Mouse (Mus musculus) embryonic facial prominence, embryonic 11.5 days (tissue): ENCODE results near the gene Ado. TPM values are rescaled to one million over a fixed set of nuclear protein-coding genes. Genes with fewer than 3 reads are reported as not detected.

Experiments used
- ATAC-seq: fragments of 200-750 bp; cut with Nextera tagmentation; replicated peaks from 2 replicates; pipeline ENCODE4 v1.8.0; 2017; ENCODE audit warnings: low read depth; ENCODE audit not compliant: insufficient number of reproducible peaks, low FRiP score, low TSS enrichment
- DNase-seq: peaks from one replicate; pipeline ENCODE4 v3.0.0-alpha.2; 2015; ENCODE audit warnings: low spot score
- H3K27ac ChIP-seq: fragments of 300-500 bp; sonication (generic); replicated peaks from 2 replicates; pipeline ENCODE4 v1.5.1; 2014; ENCODE audit warnings: mild to moderate bottlenecking, low read depth, low read length, control low read depth
- H3K27me3 ChIP-seq: fragments of 300-500 bp; sonication (generic); 2 replicates; pipeline ENCODE4 v1.6.1; 2014; ENCODE audit warnings: mild to moderate bottlenecking, low read length, moderate library complexity, mixed read lengths; ENCODE audit not compliant: control insufficient read depth, insufficient read depth
- H3K36me3 ChIP-seq: fragments of 300-500 bp; sonication (generic); replicated peaks from 2 replicates; pipeline ENCODE4 v1.6.1; 2014; ENCODE audit warnings: low read depth, mild to moderate bottlenecking, low read length, moderate library complexity, mixed read lengths; ENCODE audit not compliant: control insufficient read depth, insufficient read depth
- H3K4me1 ChIP-seq: fragments of 300-500 bp; sonication (generic); 2 replicates; pipeline ENCODE4 v1.6.1; 2014; ENCODE audit warnings: low read length, mixed read lengths; ENCODE audit not compliant: control insufficient read depth, insufficient read depth
- H3K4me2 ChIP-seq: fragments of 300-500 bp; sonication (generic); 2 replicates; pipeline ENCODE4 v1.6.1; 2014; ENCODE audit warnings: low read depth, mild to moderate bottlenecking, control low read depth, low read length, moderate library complexity
- H3K4me3 ChIP-seq: fragments of 300-500 bp; sonication (generic); 2 replicates; pipeline ENCODE4 v1.5.1; 2014; ENCODE audit warnings: low read depth, low read length, control low read depth
- H3K9ac ChIP-seq: fragments of 300-500 bp; sonication (generic); replicated peaks from 2 replicates; pipeline ENCODE4 v1.6.1; 2014; ENCODE audit warnings: mild to moderate bottlenecking, control low read depth, low read length
- H3K9me3 ChIP-seq: fragments of 300-500 bp; sonication (generic); replicated peaks from 2 replicates; pipeline ENCODE4 v1.6.1; 2016; ENCODE audit warnings: mild to moderate bottlenecking, low read length, inconsistent platforms, mixed read lengths; ENCODE audit not compliant: control insufficient read depth
- WGBS: fragments of 180-500 bp; shearing (Covaris S2); extraction: QIAGEN DNeasy Blood & Tissue Kit; methylation state at CpG from one replicate; pipeline ENCODE4 v1.1.7; 2014; 5-methylcytosine and 5-hydroxymethylcytosine counted together
- polyA plus RNA-seq: library from polyadenylated mRNA; unstranded; fragments of >200 nt; fragmentation: Nextera tagmentation; extraction: Ambion mirVana; gene quantifications from 2 replicates; pipeline ENCODE4 v1.2.1, GENCODE M21; 2014

The Ado gene
- polyA plus RNA-seq, 1 experiment from 2014 or later: 107 TPM

DNA sequence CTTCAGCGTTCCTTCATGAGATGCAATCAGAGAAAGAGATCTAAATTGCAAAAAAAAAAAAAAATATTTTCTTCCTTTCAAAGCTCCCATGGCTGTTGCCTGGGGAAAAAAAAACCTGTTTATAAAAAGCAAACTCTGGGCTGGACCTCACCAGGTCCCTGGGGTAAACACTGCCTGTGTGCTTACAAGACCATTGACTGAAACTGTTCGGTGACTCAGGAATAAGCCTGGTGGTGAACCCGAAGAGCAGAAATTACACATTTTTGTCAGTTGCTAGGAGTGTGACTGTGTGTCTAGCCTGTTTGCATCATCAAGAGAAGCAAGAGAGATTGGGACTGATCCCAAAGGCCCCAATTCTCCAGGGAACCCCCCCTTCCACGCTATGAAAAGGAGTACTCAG is 19.0 kb downstream of the Ado start:
- ATAC-seq: no peak
- no peak for DNase-seq

DNA sequence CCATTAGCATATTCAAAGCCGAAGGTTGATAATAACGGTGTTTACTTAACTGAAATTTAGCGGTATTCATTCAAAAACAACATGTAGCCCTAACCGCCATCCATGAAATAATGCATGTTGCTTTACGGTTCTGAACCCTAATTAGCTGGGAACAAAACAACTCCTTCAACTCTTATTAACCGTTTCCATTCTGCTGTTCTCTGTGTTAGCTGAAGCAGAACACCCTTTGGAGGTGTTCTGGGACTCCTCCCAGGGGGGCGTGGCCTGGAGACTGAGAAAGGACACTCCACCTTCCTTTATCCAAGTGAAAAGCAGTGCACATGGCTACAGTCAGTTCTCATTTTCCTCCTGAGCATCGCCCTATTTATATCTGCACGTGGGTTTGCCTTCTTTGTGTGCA is 22.3 kb downstream of the Ado start:
- ATAC-seq (no peak), DNase-seq (no peak)
- Histone ChIP-seq H3K27ac (no peak overlapping the region), H3K9ac (no peak overlapping the region), H3K4me2 (no peak overlapping the region), H3K4me3 (no peak overlapping the region), H3K9me3 (no peaks in the 10 kb centered on the region), H3K27me3 (no peaks in the 10 kb centered on the region), H3K4me1 (no peaks in the 10 kb centered on the region), H3K36me3 (no peaks in the 10 kb centered on the region)
- 72% methylated on average over 9 of the region's 9 CpGs for WGBS

More for the DNA sequence above, 19.0 kb downstream of the Ado start:
- Histone ChIP-seq H3K4me2 (no peak overlapping the region), H3K27me3 (peaks cover 17% of the 10 kb centered on the region), H3K4me3 (no peak overlapping the region), H3K36me3 (no peaks in the 10 kb centered on the region), H3K4me1 (no peaks in the 10 kb centered on the region), H3K9me3 (no peaks in the 10 kb centered on the region), H3K9ac (no peak overlapping the region), H3K27ac (no peak overlapping the region)
- 72% methylated on average over 4 of the region's 4 CpGs for WGBS

DNA sequence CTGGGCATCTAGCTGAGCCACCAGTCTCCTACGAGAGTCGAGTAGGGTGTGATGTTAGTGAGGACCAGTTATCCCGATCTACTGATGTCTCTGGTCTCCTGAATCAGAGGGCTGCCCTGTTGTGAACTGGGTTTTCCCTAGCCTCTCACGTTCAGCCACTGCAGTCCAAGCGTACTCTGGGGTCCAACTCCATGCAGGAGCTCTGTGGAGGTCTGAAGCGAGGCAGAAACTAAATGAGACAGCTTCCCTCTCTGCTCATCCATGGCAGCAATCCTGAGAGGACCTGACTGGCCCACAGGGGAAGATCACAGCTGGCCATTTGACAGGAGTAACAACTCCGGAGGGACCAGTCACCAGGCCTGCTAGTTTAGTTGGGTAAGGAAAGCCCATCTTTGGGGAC is 24.1 kb downstream of the Ado start:
- no peak for ATAC-seq
- H3K9ac ChIP-seq: no peak overlapping the region
- no peaks in the 10 kb centered on the region for H3K36me3 ChIP-seq
- no peaks in the 10 kb centered on the region for H3K27me3 ChIP-seq
- DNase-seq: no peak
- no peaks in the 10 kb centered on the region for H3K9me3 ChIP-seq
- no peak overlapping the region for H3K4me2 ChIP-seq
- H3K27ac ChIP-seq: no peak overlapping the region
- H3K4me1 ChIP-seq: no peaks in the 10 kb centered on the region
- no peak overlapping the region for H3K4me3 ChIP-seq
- WGBS: 84% methylated on average over 7 of the region's 7 CpGs

DNA sequence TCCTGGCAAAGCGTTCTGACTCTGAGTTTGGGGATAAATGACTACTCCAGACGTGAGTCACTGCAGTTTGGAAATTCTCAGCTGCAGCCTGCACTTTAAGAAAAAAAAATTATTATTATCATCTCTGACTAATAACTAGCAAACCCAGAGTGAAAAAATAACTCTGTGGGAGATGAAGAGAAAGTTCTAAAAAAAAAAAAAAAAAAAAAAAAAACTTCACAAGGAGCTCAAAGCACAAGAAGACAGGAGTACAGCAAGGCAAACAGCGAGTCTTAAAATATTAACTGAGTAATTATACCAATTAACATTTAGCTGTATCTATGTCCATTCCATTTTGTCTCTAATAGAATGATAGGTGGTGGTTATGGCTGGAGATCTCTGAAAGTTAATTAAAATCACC is 24.6 kb downstream of the Ado start:
- H3K27me3 ChIP-seq: no peaks in the 10 kb centered on the region
- no peaks in the 10 kb centered on the region for H3K36me3 ChIP-seq
- no peaks in the 10 kb centered on the region for H3K9me3 ChIP-seq
- no peak overlapping the region for H3K9ac ChIP-seq
- H3K27ac ChIP-seq: no peak overlapping the region
- no peak overlapping the region for H3K4me3 ChIP-seq
- no peaks in the 10 kb centered on the region for H3K4me1 ChIP-seq
- 86% methylated on average over 3 of the region's 3 CpGs for WGBS
- no peak for ATAC-seq
- H3K4me2 ChIP-seq: no peak overlapping the region
- no peak for DNase-seq

DNA sequence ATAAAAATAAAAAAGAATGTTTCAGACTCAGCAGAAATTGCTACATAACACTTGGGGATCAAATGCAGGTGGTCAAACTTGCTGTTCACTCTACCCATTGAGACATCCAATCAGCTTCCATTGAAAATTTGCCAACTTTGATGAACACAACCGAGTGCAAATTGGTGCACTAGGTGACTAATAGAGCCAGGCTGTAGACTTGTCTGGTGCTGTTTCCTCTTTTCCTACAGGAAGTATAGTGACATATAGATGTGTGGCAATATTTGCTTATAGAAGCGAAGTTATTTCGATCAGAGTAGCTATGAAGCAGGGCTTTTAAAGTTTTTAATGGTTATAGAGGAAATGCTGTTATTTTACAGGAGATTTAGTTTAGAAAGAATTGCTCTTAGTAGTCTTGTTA is 30.0 kb downstream of the Ado start:
- no peak overlapping the region for H3K4me3 ChIP-seq
- no peaks in the 10 kb centered on the region for H3K36me3 ChIP-seq
- no peaks in the 10 kb centered on the region for H3K9me3 ChIP-seq
- ATAC-seq (no peak), DNase-seq (no peak)
- no peaks in the 10 kb centered on the region for H3K27me3 ChIP-seq
- H3K9ac ChIP-seq: no peak overlapping the region
- 85% methylated on average over 3 of the region's 3 CpGs for WGBS
- no peak overlapping the region for H3K27ac ChIP-seq
- no peaks in the 10 kb centered on the region for H3K4me1 ChIP-seq
- no peak overlapping the region for H3K4me2 ChIP-seq

DNA sequence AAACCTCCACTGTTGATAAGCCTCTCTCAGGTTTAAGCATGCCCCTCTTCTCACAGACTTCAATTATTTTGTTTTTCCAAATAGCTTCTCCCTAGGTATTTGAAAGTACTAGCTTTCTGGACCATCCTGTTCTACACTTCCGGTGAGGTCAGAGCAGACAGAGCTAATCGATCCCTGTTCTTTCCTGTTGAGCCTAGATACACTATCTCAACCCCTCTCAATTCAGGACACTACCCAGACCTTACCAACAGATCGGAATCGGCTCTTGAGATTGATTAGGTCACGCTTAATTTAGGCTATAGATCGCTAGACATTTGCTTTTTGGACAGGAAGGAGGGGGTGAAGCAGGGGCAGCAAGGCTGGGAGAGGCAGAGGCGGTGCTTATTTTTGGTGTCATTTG is 35.9 kb downstream of the Ado start:
- H3K4me1 ChIP-seq: no peaks in the 10 kb centered on the region
- H3K27me3 ChIP-seq: no peaks in the 10 kb centered on the region
- H3K4me3 ChIP-seq: no peak overlapping the region
- ATAC-seq (no peak), DNase-seq (no peak)
- H3K4me2 ChIP-seq: no peak overlapping the region
- WGBS: 54% methylated on average over 7 of the region's 7 CpGs
- no peaks in the 10 kb centered on the region for H3K9me3 ChIP-seq
- no peak overlapping the region for H3K9ac ChIP-seq
- H3K27ac ChIP-seq: no peak overlapping the region
- no peaks in the 10 kb centered on the region for H3K36me3 ChIP-seq

DNA sequence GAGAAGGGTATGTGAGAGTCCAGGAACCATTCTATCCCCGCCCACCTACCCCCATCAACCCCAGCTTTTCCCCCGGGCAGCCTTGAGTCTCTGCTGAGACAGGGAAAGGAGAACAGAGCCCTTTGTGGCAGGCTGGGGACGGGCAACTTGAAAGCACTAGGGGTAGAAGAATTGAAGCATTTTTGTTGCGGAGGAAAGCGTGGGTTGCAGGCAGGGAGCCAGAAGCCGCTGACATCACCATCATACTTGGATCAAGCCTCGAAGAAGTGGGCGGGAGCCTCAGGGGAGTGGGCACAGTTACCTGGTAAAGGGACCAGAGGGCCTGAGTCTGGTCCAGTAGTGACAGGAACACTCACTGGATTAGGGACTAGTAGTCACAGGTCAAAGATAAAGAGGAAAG is 36.5 kb downstream of the Ado start:
- Histone ChIP-seq H3K36me3 (no peaks in the 10 kb centered on the region), H3K4me3 (no peak overlapping the region), H3K9ac (no peak overlapping the region), H3K4me2 (no peak overlapping the region), H3K9me3 (no peaks in the 10 kb centered on the region), H3K27ac (no peak overlapping the region), H3K4me1 (no peaks in the 10 kb centered on the region), H3K27me3 (no peaks in the 10 kb centered on the region)
- ATAC-seq: no peak
- DNase-seq: no peak
- WGBS: 54% methylated on average over 8 of the region's 8 CpGs

DNA sequence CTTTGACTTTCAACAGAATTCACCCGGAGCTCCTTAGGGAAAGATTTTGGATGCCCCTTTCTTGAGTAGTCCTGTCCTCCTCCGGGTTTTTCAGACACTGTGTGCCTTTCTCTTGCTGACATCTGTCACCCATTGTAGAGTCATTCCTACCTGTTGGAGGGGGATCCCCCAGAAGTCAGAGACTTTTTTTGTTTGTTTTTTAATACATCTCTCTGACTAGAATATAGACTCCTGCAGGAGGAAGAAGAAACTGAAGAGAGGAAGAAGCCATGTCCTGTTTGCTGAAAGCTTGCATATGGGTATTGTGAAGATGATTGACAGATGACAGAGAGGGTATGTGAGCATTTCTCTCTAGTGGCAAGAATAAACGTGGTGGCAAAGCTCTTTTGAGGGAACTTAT is 43.5 kb downstream of the Ado start:
- no peak overlapping the region for H3K27ac ChIP-seq
- no peak for ATAC-seq
- H3K4me3 ChIP-seq: no peak overlapping the region
- H3K9ac ChIP-seq: no peak overlapping the region
- WGBS: 66% methylated on average over 3 of the region's 3 CpGs
- H3K27me3 ChIP-seq: no peaks in the 10 kb centered on the region
- no peak for DNase-seq
- no peaks in the 10 kb centered on the region for H3K36me3 ChIP-seq
- no peak overlapping the region for H3K4me2 ChIP-seq
- no peaks in the 10 kb centered on the region for H3K9me3 ChIP-seq
- no peaks in the 10 kb centered on the region; the same call in 1 of the 2 replicates for H3K4me1 ChIP-seq
